ENCODE assay signal across 9 mouse cellular contexts in genomic region chr5:123992193-123992637, GRCm38 (mm10). TPM values are rescaled to one million over a fixed set of nuclear protein-coding genes. Genes with fewer than 3 reads are reported as not detected.
DNase-seq lines count a peak whose midpoint lies in the region; ATAC-seq and TF ChIP-seq lines count a peak whose summit lies in the region.
"Had no signal": no experiment of that assay in that cellular context is flagged by ENCODE, and none has a peak within 500 bp of the region (broad histone marks: within the 10 kb centered on the region; RNA-seq: fewer than 3 reads in every experiment).

No protein-coding gene starts in this region.

- no peak for TF ChIP-seq CTCF in CH12.LX (conservative IDR thresholded peaks at IDR 0.05 in 1 of 2, IDR thresholded peaks at IDR 0.05 in 1 of 2; ENCODE audit: low read depth in 2 of 2, low read length in 2 of 2)

- H3K4me1 ChIP-seq in CH12.LX (ENCODE audit: control insufficient read depth in 1 of 2, insufficient read depth in 2 of 2), result peaks cover 10 to 17% of the 10 kb centered on the region in 2 experiments
- peaks cover 37% of the 10 kb centered on the region for H3K4me1 ChIP-seq in kidney, embryonic 16.5 days (ENCODE audit: insufficient read depth, low read length)
- H3K4me1 ChIP-seq in stomach, embryonic 14.5 days (ENCODE audit: control insufficient read depth, insufficient read depth, low read length), result peaks cover 14% of the 10 kb centered on the region

- no peak for TF ChIP-seq EP300 in CH12.LX (IDR thresholded peaks at IDR 0.05; ENCODE audit: low read length)

- no peak for DNase-seq in frontal cortex, postnatal 25 days (ENCODE audit: low spot score in 2 of 2)
- DNase-seq in CH12.LX (ENCODE audit: extremely low read depth), result no peak
- DNase-seq in heart, adult 18-20 months, result peak; percentile 83 to 93
- DNase-seq in yolk sac, embryonic 10.5 days (ENCODE audit: low spot score), result no peak
- DNase-seq in spleen, adult 12 weeks (ENCODE audit: low spot score), result no peak

- dilution Hi-C loops in CH12.LX (cut with MboI; ENCODE audit: extremely low pct_ligation_motif_present, extremely low pct_unique_long_range_greater_than_20kb, low sequenced_read_pairs), result no loop called here

- no peaks in the 10 kb centered on the region for H3K27me3 ChIP-seq in CH12.LX (replicated peaks)
- no peaks in the 10 kb centered on the region for H3K27me3 ChIP-seq in kidney, embryonic 16.5 days (ENCODE audit: insufficient read depth, low read length)
- H3K27me3 ChIP-seq in stomach, embryonic 14.5 days (ENCODE audit: control insufficient read depth, insufficient read depth, low read length), result no peaks in the 10 kb centered on the region

- H3K4me3 ChIP-seq in CH12.LX (replicated peaks in 1 of 3; ENCODE audit: low read depth in 2 of 3, low read length in 2 of 3, poor library complexity in 1 of 3), result peak overlapping the region in 1 of 3 experiments; percentile 2
- H3K4me3 ChIP-seq in kidney, embryonic 16.5 days (ENCODE audit: low read length), result no peak overlapping the region
- H3K4me3 ChIP-seq in stomach, embryonic 14.5 days (ENCODE audit: low read depth, low read length), result no peak overlapping the region
- H3K4me3 ChIP-seq: erythroblast, embryonic 14.5 days had no signal

- TF ChIP-seq POLR2A in CH12.LX (IDR thresholded peaks at IDR 0.05; ENCODE audit: low read depth, low read length), result no peak

- H3K79me2 ChIP-seq in CH12.LX (replicated peaks; ENCODE audit: control insufficient read depth, extremely low read depth, insufficient read depth, poor library complexity, severe bottlenecking), result peaks cover 19% of the 10 kb centered on the region

- WGBS in kidney, embryonic 16.5 days, result 66% methylated on average over 10 of the region's 10 CpGs
- WGBS in stomach, embryonic 14.5 days, result 70% methylated on average over 10 of the region's 10 CpGs

- ATAC-seq in frontal cortex, adult (ENCODE audit: low TSS enrichment), result peak; percentile 42; the same call in 1 of the 2 replicates
- ATAC-seq in kidney, embryonic 16.5 days (ENCODE audit: low FRiP score, low TSS enrichment), result no peak
- no peak for ATAC-seq in stomach, embryonic 14.5 days (ENCODE audit: insufficient number of reproducible peaks, insufficient read depth, low FRiP score, low read depth)

- H3K36me3 ChIP-seq in CH12.LX (replicated peaks in 1 of 2; ENCODE audit: control insufficient read depth in 1 of 2, insufficient read depth in 1 of 2, low read length in 1 of 2), result peaks cover 75 to 91% of the 10 kb centered on the region in 2 experiments
- 0 out of 2 replicates have a peak, but pooled peaks cover 3% of the 10 kb centered on the region for H3K36me3 ChIP-seq in kidney, embryonic 16.5 days (ENCODE audit: insufficient read depth, low read length)
- H3K36me3 ChIP-seq in stomach, embryonic 14.5 days (ENCODE audit: control insufficient read depth, insufficient read depth, low read length), result no peaks in the 10 kb centered on the region; the same call in 1 of the 2 replicates

- no peak for TF ChIP-seq RAD21 in CH12.LX (IDR thresholded peaks at IDR 0.05; ENCODE audit: low read depth, low read length)

- H3K9me3 ChIP-seq in CH12.LX (replicated peaks; ENCODE audit: low read length), result no peaks in the 10 kb centered on the region
- no peaks in the 10 kb centered on the region for H3K9me3 ChIP-seq in kidney, embryonic 16.5 days (ENCODE audit: low read length)
- H3K9me3 ChIP-seq in stomach, embryonic 14.5 days (ENCODE audit: control insufficient read depth, low read depth, low read length), result no peaks in the 10 kb centered on the region

- peak overlapping the region; percentile 20; the same call in 1 of the 2 replicates for H3K27ac ChIP-seq in CH12.LX (ENCODE audit: insufficient read depth, low read depth)
- H3K27ac ChIP-seq in kidney, embryonic 16.5 days (ENCODE audit: low read length), result peak overlapping the region; percentile 48
- H3K27ac ChIP-seq in stomach, embryonic 14.5 days (ENCODE audit: low read length), result peak overlapping the region; percentile 41

- in situ Hi-C loops in CH12.LX (cut with MboI; ENCODE audit: low pct_ligation_motif_present, low pct_unique_long_range_greater_than_20kb, low sequenced_read_pairs), result loop anchor here (5.0 to 10.0 kb wide), 2 partner anchors 40 to 177 kb away; no protein-coding TSS in a partner anchor

- H3K9ac ChIP-seq in CH12.LX (ENCODE audit: insufficient read depth, low read depth), result no peak overlapping the region
- H3K9ac ChIP-seq in kidney, embryonic 16.5 days (replicated peaks; ENCODE audit: low read length), result no peak overlapping the region
- no peak overlapping the region for H3K9ac ChIP-seq in stomach, embryonic 14.5 days (replicated peaks; ENCODE audit: low read depth, low read length)

- no peak overlapping the region for H3K4me2 ChIP-seq in CH12.LX (ENCODE audit: insufficient read depth, low read depth, poor library complexity, severe bottlenecking)
- no peak overlapping the region for H3K4me2 ChIP-seq in kidney, embryonic 16.5 days (replicated peaks; ENCODE audit: low read depth, low read length)
- no peak overlapping the region for H3K4me2 ChIP-seq in stomach, embryonic 14.5 days (replicated peaks; ENCODE audit: low read depth, low read length)

TF ChIP-seq in CH12.LX, 34 proteins besides CTCF, POLR2A, EP300 and RAD21:
- TF ChIP-seq PAX5 (IDR thresholded peaks at IDR 0.05; ENCODE audit: low read length) (no peak), JUN (IDR thresholded peaks at IDR 0.05; ENCODE audit: insufficient read depth, low read depth, low read length) (no peak), ELF1 (IDR thresholded peaks at IDR 0.05; ENCODE audit: low read depth, low read length) (no peak), CHD1 (IDR thresholded peaks at IDR 0.05; ENCODE audit: low read depth, low read length) (no peak), GABPA (IDR thresholded peaks at IDR 0.05; ENCODE audit: insufficient replicate concordance, low read depth, low read length) (no peak), ZMIZ1 (IDR thresholded peaks at IDR 0.05; ENCODE audit: low read depth, low read length) (no peak), MXI1 (IDR thresholded peaks at IDR 0.05; ENCODE audit: low read depth, low read length) (no peak), MAFK (IDR thresholded peaks at IDR 0.05; ENCODE audit: insufficient replicate concordance, low read length) (no peak), MEF2A (IDR thresholded peaks at IDR 0.05; ENCODE audit: borderline replicate concordance, low read depth, low read length) (no peak), JUND (conservative IDR thresholded peaks at IDR 0.05; ENCODE audit: low read depth, low read length) (no peak), TBP (conservative IDR thresholded peaks at IDR 0.05; ENCODE audit: low read depth, low read length) (no peak)

RNA-seq across cellular contexts. Expression of gene Hip1r, which starts 18.8 kb away (rescaled TPM):
- total RNA-seq in CH12.LX (2012; rRNA removed) (48.4 and 49.8 TPM in 2 replicates), CH12.LX (2014; rRNA removed) (26.1 and 28.3 TPM in 2 replicates)
- 42.1 and 44.7 TPM in 2 replicates for polyA plus RNA-seq in CH12.LX (2012; ENCODE audit: insufficient read length, low read depth)
- 10 to 100 TPM; 11.1 to 11.3 TPM for total RNA-seq in heart, adult 18-20 months (2021)
- 23.1 and 25.6 TPM in 2 replicates for polyA plus RNA-seq in kidney, embryonic 16.5 days (2015; fragmentation: Nextera tagmentation; extraction: Ambion mirVana)
- polyA plus RNA-seq in stomach, embryonic 14.5 days (2014; fragmentation: Nextera tagmentation; extraction: Ambion mirVana), result 14.4 and 16.9 TPM in 2 replicates

RNA-seq across cellular contexts. Expression of gene Vps37b, which starts 39.9 kb away (rescaled TPM):
- total RNA-seq in CH12.LX (2012; rRNA removed) (8.3 and 8.7 TPM in 2 replicates), CH12.LX (2014; rRNA removed) (10.2 and 10.6 TPM in 2 replicates)
- 23.5 and 24.7 TPM in 2 replicates for polyA plus RNA-seq in CH12.LX (2012; ENCODE audit: insufficient read length, low read depth)
- 10 to 100 TPM; 15.1 to 15.2 TPM for total RNA-seq in heart, adult 18-20 months (2021)
- polyA plus RNA-seq in kidney, embryonic 16.5 days (2015; fragmentation: Nextera tagmentation; extraction: Ambion mirVana), result 40.8 and 41.8 TPM in 2 replicates
- 29.3 and 31.5 TPM in 2 replicates for polyA plus RNA-seq in stomach, embryonic 14.5 days (2014; fragmentation: Nextera tagmentation; extraction: Ambion mirVana)

Comparison
In these comparisons a context has a peak if more than half of its experiments do, and no peak if none do; other contexts are left out.
1. DNase-seq: peak in heart, adult 18-20 months (2 of 2); none in frontal cortex, postnatal 25 days (0 of 2), CH12.LX (single experiment), yolk sac, embryonic 10.5 days (single experiment) and spleen, adult 12 weeks (single experiment).
2. Peak in every context shown above with its lines, with median percentiles within 50 percentile points of each other: H3K27ac ChIP-seq.